Mouse (Mus musculus): ENCODE measurements around the gene Adh4. TPM values are rescaled to one million over a fixed set of nuclear protein-coding genes. Genes with fewer than 3 reads are reported as not detected.
A peak's percentile ranks its signal among the peaks of the same experiment; 100 is the strongest.
"Not testable (repeated sequence)": the region's sequence is repeated elsewhere in the genome, so short reads cannot be mapped to it uniquely, and the experiment has no call there.

Gene Adh4
- not detected in 2 replicates for polyA plus RNA-seq (2016; fragmentation: Nextera tagmentation; extraction: Ambion mirVana)

- Histone ChIP-seq H3K27me3 (no peaks in the 10 kb centered on the region), H3K4me2 (no peak within 1 kb of the TSS), H3K9ac (no peak within 1 kb of the TSS), H3K9me3 (no peaks in the 10 kb centered on the region), H3K36me3 (replicated peaks) (no peaks in the 10 kb centered on the region), H3K4me1 (no peaks in the 10 kb centered on the region), H3K4me3 (replicated peaks) (no peak within 1 kb of the TSS), H3K27ac (no peak within 1 kb of the TSS)
- WGBS: 83% methylated on average over 6 of the region's 6 CpGs
- ATAC-seq (ENCODE audit: low FRiP score): no peak
These were observed at the start of gene Adh4 for GRCm38 (mm10) chr3:138415121-138415690. Gene Adh4, plus strand, starts transcription at chr3:138415466.

GRCm38 (mm10) chr3:138366181-138366580, 49.1 kb upstream of the Adh4 start:
- no peaks in the 10 kb centered on the region for H3K27me3 ChIP-seq
- WGBS: 80% methylated on average over 2 of the region's 2 CpGs
- H3K9me3 ChIP-seq: no peaks in the 10 kb centered on the region
- ATAC-seq (ENCODE audit: low FRiP score): no peak
- H3K9ac ChIP-seq: no peak overlapping the region
- no peak overlapping the region for H3K4me3 ChIP-seq (replicated peaks)
- no peaks in the 10 kb centered on the region for H3K36me3 ChIP-seq (replicated peaks)
- H3K4me2 ChIP-seq: no peak overlapping the region
- H3K4me1 ChIP-seq: no peaks in the 10 kb centered on the region
- no peak overlapping the region for H3K27ac ChIP-seq

- no peak for ATAC-seq (ENCODE audit: low FRiP score)
- H3K4me1 ChIP-seq: no peaks in the 10 kb centered on the region
- H3K27ac ChIP-seq: no peak overlapping the region
- no peak overlapping the region for H3K9ac ChIP-seq
- no peaks in the 10 kb centered on the region for H3K27me3 ChIP-seq
- no peak overlapping the region for H3K4me2 ChIP-seq
- no peaks in the 10 kb centered on the region for H3K9me3 ChIP-seq
- 83% methylated on average over 1 of the region's 1 CpGs for WGBS
- no peak overlapping the region for H3K4me3 ChIP-seq (replicated peaks)
- no peaks in the 10 kb centered on the region for H3K36me3 ChIP-seq (replicated peaks)
These were observed 45.7 kb upstream of the Adh4 start for GRCm38 (mm10) chr3:138369546-138369945.

- not testable (repeated sequence) for H3K4me1 ChIP-seq; H3K36me3 ChIP-seq (replicated peaks); H3K27ac ChIP-seq; H3K27me3 ChIP-seq; H3K9me3 ChIP-seq; ATAC-seq (ENCODE audit: low FRiP score); H3K9ac ChIP-seq; H3K4me2 ChIP-seq; H3K4me3 ChIP-seq (replicated peaks)
- 84% methylated on average over 4 of the region's 4 CpGs for WGBS
These were observed 45.0 kb upstream of the Adh4 start for GRCm38 (mm10) chr3:138370289-138370688.

GRCm38 (mm10) chr3:138373920-138374319, 41.3 kb upstream of the Adh4 start:
- H3K27me3 ChIP-seq: no peaks in the 10 kb centered on the region
- 84% methylated on average over 4 of the region's 4 CpGs for WGBS
- ATAC-seq (ENCODE audit: low FRiP score): no peak
- H3K4me1 ChIP-seq: no peaks in the 10 kb centered on the region
- H3K9ac ChIP-seq: no peak overlapping the region
- H3K4me2 ChIP-seq: no peak overlapping the region
- H3K27ac ChIP-seq: no peak overlapping the region
- H3K9me3 ChIP-seq: no peaks in the 10 kb centered on the region
- no peak overlapping the region for H3K4me3 ChIP-seq (replicated peaks)
- no peaks in the 10 kb centered on the region for H3K36me3 ChIP-seq (replicated peaks)

GRCm38 (mm10) chr3:138375148-138375547, 40.1 kb upstream of the Adh4 start:
- H3K27ac ChIP-seq: no peak overlapping the region
- H3K4me1 ChIP-seq: no peaks in the 10 kb centered on the region
- H3K36me3 ChIP-seq (replicated peaks): no peaks in the 10 kb centered on the region
- no peak for ATAC-seq (ENCODE audit: low FRiP score)
- H3K27me3 ChIP-seq: no peaks in the 10 kb centered on the region
- H3K9me3 ChIP-seq: no peaks in the 10 kb centered on the region
- no peak overlapping the region for H3K4me2 ChIP-seq
- 81% methylated on average over 2 of the region's 2 CpGs for WGBS
- no peak overlapping the region for H3K9ac ChIP-seq
- H3K4me3 ChIP-seq (replicated peaks): no peak overlapping the region

- 47% methylated on average over 3 of the region's 3 CpGs for WGBS
- H3K36me3 ChIP-seq (replicated peaks): no peaks in the 10 kb centered on the region
- H3K4me2 ChIP-seq: no peak overlapping the region
- no peak overlapping the region for H3K9ac ChIP-seq
- ATAC-seq (ENCODE audit: low FRiP score): 0 out of 2 replicates have a peak, but pooled peaks have one; percentile 27
- no peaks in the 10 kb centered on the region for H3K9me3 ChIP-seq
- H3K4me3 ChIP-seq (replicated peaks): no peak overlapping the region
- H3K27me3 ChIP-seq: no peaks in the 10 kb centered on the region
- no peak overlapping the region for H3K27ac ChIP-seq
- H3K4me1 ChIP-seq: peaks cover 4% of the 10 kb centered on the region; the same call in 1 of the 2 replicates
These were observed 34.1 kb upstream of the Adh4 start for GRCm38 (mm10) chr3:138381133-138381532.

- Histone ChIP-seq H3K4me1 (no peaks in the 10 kb centered on the region), H3K9ac (no peak overlapping the region), H3K36me3 (replicated peaks) (no peaks in the 10 kb centered on the region), H3K9me3 (no peaks in the 10 kb centered on the region), H3K27me3 (no peaks in the 10 kb centered on the region), H3K4me2 (no peak overlapping the region), H3K27ac (no peak overlapping the region), H3K4me3 (replicated peaks) (no peak overlapping the region)
- ATAC-seq (ENCODE audit: low FRiP score): no peak
- 90% methylated on average over 6 of the region's 6 CpGs for WGBS
These were observed 28.1 kb upstream of the Adh4 start for GRCm38 (mm10) chr3:138387155-138387554.

GRCm38 (mm10) chr3:138404872-138405271, 10.4 kb upstream of the Adh4 start:
- H3K27me3 ChIP-seq: no peaks in the 10 kb centered on the region
- WGBS: 80% methylated on average over 3 of the region's 3 CpGs
- H3K27ac ChIP-seq: no peak overlapping the region
- no peaks in the 10 kb centered on the region for H3K4me1 ChIP-seq
- H3K36me3 ChIP-seq (replicated peaks): no peaks in the 10 kb centered on the region
- H3K4me3 ChIP-seq (replicated peaks): no peak overlapping the region
- ATAC-seq (ENCODE audit: low FRiP score): no peak
- H3K9me3 ChIP-seq: no peaks in the 10 kb centered on the region
- no peak overlapping the region for H3K9ac ChIP-seq
- H3K4me2 ChIP-seq: no peak overlapping the region

GRCm38 (mm10) chr3:138405341-138405740, 9.9 kb upstream of the Adh4 start:
- Histone ChIP-seq H3K9ac (no peak overlapping the region), H3K4me1 (no peaks in the 10 kb centered on the region), H3K4me3 (replicated peaks) (no peak overlapping the region), H3K36me3 (replicated peaks) (no peaks in the 10 kb centered on the region), H3K4me2 (no peak overlapping the region), H3K27me3 (no peaks in the 10 kb centered on the region), H3K27ac (no peak overlapping the region), H3K9me3 (no peaks in the 10 kb centered on the region)
- WGBS: 49% methylated on average over 3 of the region's 3 CpGs
- ATAC-seq (ENCODE audit: low FRiP score): no peak

- no peak overlapping the region for H3K9ac ChIP-seq
- no peak overlapping the region for H3K4me2 ChIP-seq
- no peaks in the 10 kb centered on the region for H3K36me3 ChIP-seq (replicated peaks)
- H3K9me3 ChIP-seq: no peaks in the 10 kb centered on the region
- no peaks in the 10 kb centered on the region for H3K27me3 ChIP-seq
- 86% methylated on average over 7 of the region's 7 CpGs for WGBS
- no peaks in the 10 kb centered on the region for H3K4me1 ChIP-seq
- H3K4me3 ChIP-seq (replicated peaks): no peak overlapping the region
- no peak overlapping the region for H3K27ac ChIP-seq
- ATAC-seq (ENCODE audit: low FRiP score): no peak
These were observed 9.4 kb upstream of the Adh4 start for GRCm38 (mm10) chr3:138405840-138406239.

GRCm38 (mm10) chr3:138407920-138408319, 7.3 kb upstream of the Adh4 start:
- no peaks in the 10 kb centered on the region for H3K4me1 ChIP-seq
- H3K36me3 ChIP-seq (replicated peaks): no peaks in the 10 kb centered on the region
- no peak overlapping the region for H3K4me2 ChIP-seq
- no peak overlapping the region for H3K4me3 ChIP-seq (replicated peaks)
- H3K9me3 ChIP-seq: no peaks in the 10 kb centered on the region
- H3K27me3 ChIP-seq: no peaks in the 10 kb centered on the region
- 85% methylated on average over 1 of the region's 1 CpGs for WGBS
- no peak for ATAC-seq (ENCODE audit: low FRiP score)
- H3K27ac ChIP-seq: no peak overlapping the region
- H3K9ac ChIP-seq: no peak overlapping the region

- H3K27me3 ChIP-seq: no peaks in the 10 kb centered on the region
- WGBS: 92% methylated on average over 1 of the region's 1 CpGs
- no peak overlapping the region for H3K4me2 ChIP-seq
- no peaks in the 10 kb centered on the region for H3K36me3 ChIP-seq (replicated peaks)
- H3K4me3 ChIP-seq (replicated peaks): no peak overlapping the region
- H3K9ac ChIP-seq: no peak overlapping the region
- H3K4me1 ChIP-seq: no peaks in the 10 kb centered on the region
- no peaks in the 10 kb centered on the region for H3K9me3 ChIP-seq
- H3K27ac ChIP-seq: no peak overlapping the region
- no peak for ATAC-seq (ENCODE audit: low FRiP score)
These were observed 5.7 kb upstream of the Adh4 start for GRCm38 (mm10) chr3:138409585-138409984.
